Mouse (Mus musculus) hindbrain, embryonic 10.5 days (tissue): ENCODE results near the gene Arrdc2. TPM values are rescaled to one million over a fixed set of nuclear protein-coding genes. Genes with fewer than 3 reads are reported as not detected.
A peak's percentile ranks its signal among the peaks of the same experiment; 100 is the strongest.

Experiments used
- DNase-seq: peaks from one replicate; pipeline ENCODE4 v3.0.0-alpha.2; 2017; ENCODE audit warnings: low spot score
- H3K27ac ChIP-seq: fragments of 300-500 bp; sonication (generic); 2 replicates; pipeline ENCODE4 v1.5.1; 2016; ENCODE audit warnings: mild to moderate bottlenecking, moderate library complexity
- H3K27me3 ChIP-seq: fragments of 300-500 bp; sonication (generic); 2 replicates; pipeline ENCODE4 v1.6.1; 2016; ENCODE audit warnings: mild to moderate bottlenecking; ENCODE audit not compliant: poor library complexity, insufficient read depth, severe bottlenecking
- H3K36me3 ChIP-seq: fragments of 300-500 bp; sonication (generic); 2 replicates; pipeline ENCODE4 v1.6.1; 2016; ENCODE audit warnings: mild to moderate bottlenecking, moderate library complexity
- H3K4me1 ChIP-seq: fragments of 300-500 bp; sonication (generic); replicated peaks from 2 replicates; pipeline ENCODE4 v1.6.1; 2016; ENCODE audit warnings: mild to moderate bottlenecking
- H3K4me3 ChIP-seq: fragments of 300-500 bp; sonication (generic); 2 replicates; pipeline ENCODE4 v1.5.1; 2016; ENCODE audit warnings: mild to moderate bottlenecking, moderate library complexity
- H3K9me3 ChIP-seq: fragments of 300-500 bp; sonication (generic); 2 replicates; pipeline ENCODE4 v1.6.1; 2016; ENCODE audit warnings: mild to moderate bottlenecking, moderate library complexity
- WGBS: fragments of 180-500 bp; shearing (Covaris S2); methylation state at CpG from one replicate; pipeline ENCODE4 v1.1.7; 2016; 5-methylcytosine and 5-hydroxymethylcytosine counted together
- polyA plus RNA-seq: library from polyadenylated mRNA; unstranded; fragments of >200 nt; fragmentation: Nextera tagmentation; extraction: Ambion mirVana; gene quantifications from 2 replicates; pipeline ENCODE4 v1.2.1, GENCODE M21; 2016

The Arrdc2 gene
- polyA plus RNA-seq, 1 experiment from 2014 or later: 8.7 TPM

GRCm38 (mm10) chr8:70808955-70809701 lies 30.4 kb downstream of the Arrdc2 start:
- peaks cover 76% of the 10 kb centered on the region for H3K27me3 ChIP-seq
- no peak overlapping the region for H3K27ac ChIP-seq
- WGBS: 78% methylated on average over 8 of the region's 8 CpGs
- H3K36me3 ChIP-seq: no peaks in the 10 kb centered on the region
- no peak for DNase-seq
- peaks cover 24% of the 10 kb centered on the region for H3K4me1 ChIP-seq
- H3K4me3 ChIP-seq: no peak overlapping the region
- no peaks in the 10 kb centered on the region for H3K9me3 ChIP-seq

DNA sequence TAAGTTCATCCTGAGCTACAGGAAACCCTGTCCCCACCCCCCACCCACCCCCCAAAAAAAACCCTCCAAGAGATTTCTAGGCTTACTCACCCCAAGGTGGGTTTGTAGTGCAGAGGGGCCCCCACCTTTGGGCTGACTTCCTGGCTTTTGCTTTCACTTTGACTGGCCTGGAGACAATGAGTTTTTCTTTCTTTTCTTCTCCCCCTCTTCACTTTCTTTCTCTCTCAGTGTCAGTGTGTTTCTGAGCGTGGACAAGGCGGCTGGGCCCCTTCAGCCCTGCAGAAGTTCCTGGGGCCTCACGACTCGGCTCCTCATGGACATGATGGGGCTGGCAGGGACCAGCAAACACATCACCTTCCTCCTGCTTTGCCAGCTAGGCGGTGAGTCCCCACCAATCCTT lies 31.3 kb downstream of the Arrdc2 start, which contains the start of gene Il12rb1:
TSS of gene Il12rb1 (plus strand) at position 211 of the 400 bp plus-strand sequence.
- Histone ChIP-seq H3K27ac (no peak within 1 kb of the TSS), H3K4me1 (peaks cover 31% of the 10 kb centered on the region), H3K36me3 (no peaks in the 10 kb centered on the region), H3K4me3 (no peak within 1 kb of the TSS), H3K9me3 (no peaks in the 10 kb centered on the region), H3K27me3 (peaks cover 76% of the 10 kb centered on the region)
- WGBS: 68% methylated on average over 5 of the region's 5 CpGs
- no peak for DNase-seq

GRCm38 (mm10) chr8:70807304-70807703 lies 32.2 kb downstream of the Arrdc2 start:
- H3K27ac ChIP-seq: no peak overlapping the region
- H3K9me3 ChIP-seq: no peaks in the 10 kb centered on the region
- DNase-seq: no peak
- no peaks in the 10 kb centered on the region for H3K36me3 ChIP-seq
- H3K4me1 ChIP-seq: peaks cover 31% of the 10 kb centered on the region
- WGBS: 38% methylated on average over 1 of the region's 1 CpGs
- peaks cover 78% of the 10 kb centered on the region for H3K27me3 ChIP-seq
- no peak overlapping the region for H3K4me3 ChIP-seq

DNA sequence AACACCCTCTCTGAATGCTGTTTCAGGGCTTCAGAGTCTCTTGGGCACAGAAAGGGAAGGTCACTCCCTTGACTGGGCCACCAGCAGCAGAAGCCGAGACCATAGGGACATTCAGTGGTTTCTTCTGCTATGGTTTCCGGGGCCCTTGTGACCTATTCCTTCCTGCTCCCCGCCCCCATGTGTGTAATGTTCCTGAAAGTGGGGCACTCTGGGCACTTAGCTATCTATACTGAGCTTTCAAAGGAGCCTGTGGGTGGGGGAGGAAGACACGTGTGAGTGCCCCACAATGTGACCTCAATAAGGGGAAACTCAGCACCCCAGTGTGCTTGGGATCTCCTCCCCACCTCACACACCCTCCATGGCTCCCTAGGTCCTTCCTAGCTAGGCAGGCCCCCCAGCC lies 33.0 kb downstream of the Arrdc2 start:
- peaks cover 86% of the 10 kb centered on the region for H3K27me3 ChIP-seq
- no peak for DNase-seq
- 72% methylated on average over 4 of the region's 4 CpGs for WGBS
- H3K9me3 ChIP-seq: no peaks in the 10 kb centered on the region
- H3K27ac ChIP-seq: no peak overlapping the region
- no peak overlapping the region for H3K4me3 ChIP-seq
- peaks cover 31% of the 10 kb centered on the region for H3K4me1 ChIP-seq
- no peaks in the 10 kb centered on the region for H3K36me3 ChIP-seq

GRCm38 (mm10) chr8:70804481-70805206 lies 34.9 kb downstream of the Arrdc2 start, which contains the start of gene Mast3:
TSS of gene Mast3 (minus strand) at chr8:70805054.
- Histone ChIP-seq H3K4me3 (peak within 1 kb of the TSS; percentile 58), H3K27ac (no peak within 1 kb of the TSS; the same call in 1 of the 2 replicates), H3K4me1 (peaks cover 30% of the 10 kb centered on the region), H3K9me3 (no peaks in the 10 kb centered on the region), H3K36me3 (no peaks in the 10 kb centered on the region), H3K27me3 (peaks cover 92% of the 10 kb centered on the region)
- DNase-seq: peak; percentile 87
- 1% methylated on average over 45 of the region's 45 CpGs for WGBS

GRCm38 (mm10) chr8:70803761-70804480 lies 35.6 kb downstream of the Arrdc2 start:
- Histone ChIP-seq H3K27me3 (peaks cover 92% of the 10 kb centered on the region), H3K4me3 (peak overlapping the region; percentile 58), H3K36me3 (no peaks in the 10 kb centered on the region), H3K4me1 (peaks cover 30% of the 10 kb centered on the region), H3K27ac (no peak overlapping the region), H3K9me3 (no peaks in the 10 kb centered on the region)
- peak; percentile 34 for DNase-seq
- WGBS: 2% methylated on average over 47 of the region's 47 CpGs

- Histone ChIP-seq H3K9me3 (no peaks in the 10 kb centered on the region), H3K36me3 (no peaks in the 10 kb centered on the region), H3K4me3 (no peak overlapping the region), H3K27me3 (peaks cover 98% of the 10 kb centered on the region), H3K4me1 (peaks cover 34% of the 10 kb centered on the region), H3K27ac (no peak overlapping the region)
- WGBS: 73% methylated on average over 11 of the region's 11 CpGs
- no peak for DNase-seq
Measured at GRCm38 (mm10) chr8:70802786-70803510, 36.6 kb downstream of the Arrdc2 start.

DNA sequence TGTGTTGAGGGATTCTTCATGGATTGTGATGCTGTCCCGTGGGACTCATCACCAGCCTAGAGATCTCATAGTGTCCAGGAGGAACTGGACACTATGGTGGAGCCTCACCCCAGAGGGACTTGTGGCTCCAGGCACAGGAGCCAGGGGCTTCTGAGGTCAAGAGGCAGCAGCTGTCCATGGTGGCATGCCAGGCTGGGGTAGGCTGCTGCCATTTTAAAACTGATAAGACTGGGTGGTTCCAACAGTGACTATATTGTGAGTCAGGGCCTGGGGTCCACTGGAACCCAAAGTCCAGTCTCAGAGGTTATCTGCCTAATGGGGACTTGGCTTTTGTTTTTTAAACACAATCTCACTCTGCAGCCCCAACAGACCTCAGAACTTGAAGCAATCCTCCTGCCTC lies 37.7 kb downstream of the Arrdc2 start:
- 73% methylated on average over 1 of the region's 1 CpGs for whole genome bisulfite sequencing
- H3K27me3 ChIP-seq: peaks cover 93% of the 10 kb centered on the region
- H3K27ac ChIP-seq: no peak overlapping the region
- H3K4me3 ChIP-seq: no peak overlapping the region
- DNase-seq: no peak
- H3K9me3 ChIP-seq: no peaks in the 10 kb centered on the region
- peaks cover 42% of the 10 kb centered on the region for H3K4me1 ChIP-seq
- no peaks in the 10 kb centered on the region for H3K36me3 ChIP-seq

DNA sequence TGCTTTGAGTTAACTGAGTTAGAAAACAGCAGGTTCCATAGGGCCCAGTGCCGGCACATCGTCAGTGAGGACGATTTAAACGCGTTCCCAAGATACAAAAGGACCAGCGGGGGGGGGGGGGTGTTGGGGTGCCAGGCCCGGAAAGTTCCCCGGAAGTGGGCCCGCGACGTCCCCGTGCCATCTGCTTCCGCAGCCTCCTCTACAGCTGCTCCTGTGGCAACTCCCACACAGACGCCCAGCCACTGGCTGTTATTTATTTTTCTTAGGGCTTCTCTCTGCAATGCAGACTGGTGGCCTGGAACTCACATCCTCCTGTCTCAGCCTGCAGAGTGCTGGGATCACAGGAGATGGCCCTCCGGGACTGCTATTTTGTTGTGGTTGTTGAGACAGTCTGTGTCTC lies 38.4 kb downstream of the Arrdc2 start:
- no peak overlapping the region for H3K4me3 ChIP-seq
- peaks cover 49% of the 10 kb centered on the region for H3K4me1 ChIP-seq
- peaks cover 92% of the 10 kb centered on the region for H3K27me3 ChIP-seq
- no peaks in the 10 kb centered on the region for H3K36me3 ChIP-seq
- H3K9me3 ChIP-seq: no peaks in the 10 kb centered on the region
- 42% methylated on average over 15 of the region's 15 CpGs for WGBS
- H3K27ac ChIP-seq: no peak overlapping the region
- DNase-seq: no peak

- H3K36me3 ChIP-seq: no peaks in the 10 kb centered on the region
- WGBS: 49% methylated on average over 10 of the region's 10 CpGs
- H3K4me3 ChIP-seq: no peak overlapping the region
- no peak for DNase-seq
- H3K4me1 ChIP-seq: peaks cover 52% of the 10 kb centered on the region
- peaks cover 92% of the 10 kb centered on the region for H3K27me3 ChIP-seq
- H3K9me3 ChIP-seq: no peaks in the 10 kb centered on the region
- H3K27ac ChIP-seq: no peak overlapping the region
Measured at GRCm38 (mm10) chr8:70800648-70801047, 38.9 kb downstream of the Arrdc2 start.

DNA sequence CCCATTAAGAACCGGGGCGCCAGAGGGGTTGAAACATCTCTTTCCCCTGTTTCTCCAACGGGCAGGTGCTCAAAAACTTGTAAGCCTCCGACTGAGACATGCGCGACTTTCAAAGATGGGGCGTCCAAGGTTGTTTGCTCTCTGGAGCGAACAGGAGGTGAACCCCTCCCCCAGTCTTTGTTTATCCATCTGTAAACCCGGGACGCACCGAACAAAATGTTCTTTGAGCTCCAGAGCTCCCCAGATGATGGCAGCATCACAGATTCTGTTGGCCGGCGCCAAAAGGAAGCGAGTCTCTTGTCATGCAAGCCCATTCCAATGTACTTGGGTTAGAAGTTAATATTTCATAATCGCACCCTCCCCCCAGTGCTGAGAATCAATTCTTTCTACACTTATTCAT lies 41.2 kb downstream of the Arrdc2 start:
- no peaks in the 10 kb centered on the region for H3K9me3 ChIP-seq
- no peak for DNase-seq
- peaks cover 51% of the 10 kb centered on the region for H3K4me1 ChIP-seq
- 14% methylated on average over 15 of the region's 15 CpGs for WGBS
- peak overlapping the region; percentile 87; the same call in 1 of the 2 replicates for H3K27ac ChIP-seq
- H3K36me3 ChIP-seq: no peaks in the 10 kb centered on the region
- peak overlapping the region; percentile 69 for H3K4me3 ChIP-seq
- H3K27me3 ChIP-seq: peaks cover 91% of the 10 kb centered on the region
